Mouse (Mus musculus) lung, postnatal 0 days (tissue): Measurements from ENCODE around the gene Cnpy2. TPM values are rescaled to one million over a fixed set of nuclear protein-coding genes. Genes with fewer than 3 reads are reported as not detected.

Experiments used
- ATAC-seq: fragments of 200-750 bp; cut with Nextera tagmentation; 2 replicates; pipeline ENCODE4 v1.8.0; 2017; ENCODE audit warnings: moderate library complexity
- DNase-seq: peaks from one replicate; pipeline ENCODE4 v3.0.0-alpha.2; 2016; ENCODE audit warnings: low spot score
- H3K27ac ChIP-seq: fragments of 300-500 bp; sonication (generic); 2 replicates; pipeline ENCODE4 v1.5.1; 2014; ENCODE audit warnings: antibody characterized with exemption, mild to moderate bottlenecking, low read length, mixed read lengths
- H3K27me3 ChIP-seq: fragments of 300-500 bp; sonication (generic); replicated peaks from 2 replicates; pipeline ENCODE4 v1.6.1; 2014; ENCODE audit warnings: low read length, mixed read lengths; ENCODE audit not compliant: insufficient read depth
- H3K36me3 ChIP-seq: fragments of 300-500 bp; sonication (generic); 2 replicates; pipeline ENCODE4 v1.6.1; 2014; ENCODE audit warnings: low read length, mixed read lengths; ENCODE audit not compliant: insufficient read depth
- H3K4me1 ChIP-seq: fragments of 300-500 bp; sonication (generic); 2 replicates; pipeline ENCODE4 v1.6.1; 2014; ENCODE audit warnings: antibody characterized with exemption, low read depth, low read length, mixed read lengths; ENCODE audit not compliant: insufficient read depth
- H3K4me2 ChIP-seq: fragments of 300-500 bp; sonication (generic); replicated peaks from 2 replicates; pipeline ENCODE4 v1.6.1; 2014; ENCODE audit warnings: low read depth, mild to moderate bottlenecking, low read length, moderate library complexity, mixed read lengths
- H3K4me3 ChIP-seq: fragments of 300-500 bp; sonication (generic); 2 replicates; pipeline ENCODE4 v1.5.1; 2014; ENCODE audit warnings: low read depth, low read length
- H3K9ac ChIP-seq: fragments of 300-500 bp; sonication (generic); replicated peaks from 2 replicates; pipeline ENCODE4 v1.6.1; 2014; ENCODE audit warnings: low read depth, mild to moderate bottlenecking
- H3K9me3 ChIP-seq: fragments of 300-500 bp; sonication (generic); 2 replicates; pipeline ENCODE4 v1.6.1; 2016; ENCODE audit warnings: low read length, mixed read lengths
- CTCF ChIP-seq: IDR thresholded peaks from 2 replicates; pipeline ENCODE4 v1.5.1; 2016; ENCODE audit warnings: antibody characterized with exemption, mild to moderate bottlenecking
- EP300 ChIP-seq: IDR thresholded peaks from 2 replicates; pipeline ENCODE4 v1.6.1; 2016; ENCODE audit warnings: antibody characterized with exemption, mild to moderate bottlenecking, control low read depth
- WGBS: fragments of 180-500 bp; shearing (Covaris S2); extraction: QIAGEN DNeasy Blood & Tissue Kit; methylation state at CpG from one replicate; pipeline ENCODE4 v1.1.7; 2014; 5-methylcytosine and 5-hydroxymethylcytosine counted together
- polyA plus RNA-seq: library from polyadenylated mRNA; unstranded; fragments of >200 nt; fragmentation: Nextera tagmentation; extraction: Ambion mirVana; gene quantifications from 2 replicates; pipeline ENCODE4 v1.2.1, GENCODE M21; 2015

The Cnpy2 gene
- polyA plus RNA-seq, 1 experiment from 2014 or later = 243 TPM

DNA sequence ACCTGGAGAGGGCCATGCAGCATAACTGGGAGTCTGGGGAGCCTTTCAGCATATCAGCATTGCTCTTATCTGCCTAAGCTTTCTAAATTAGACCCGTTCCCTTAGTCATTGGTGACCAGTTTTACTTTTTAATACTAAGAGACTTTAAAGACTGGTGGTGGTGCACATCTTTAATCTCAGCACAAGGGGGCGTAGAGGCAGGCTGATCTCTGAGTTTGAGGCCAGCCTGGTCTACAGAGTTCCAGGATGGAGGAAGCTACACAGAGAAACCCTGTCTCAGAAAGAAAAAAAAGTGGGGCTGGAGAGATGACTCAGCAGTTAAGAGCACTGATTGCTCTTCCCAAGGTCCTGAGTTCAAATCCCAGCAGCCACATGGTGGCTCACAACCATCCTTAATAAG lies 18.0 kb downstream of the Cnpy2 start:
- H3K27me3 ChIP-seq = no peaks in the 10 kb centered on the region
- no peak overlapping the region for H3K27ac ChIP-seq
- ATAC-seq (no peak), DNase-seq (peak; percentile 22)
- TF ChIP-seq EP300 (no peak), CTCF (peak; percentile 58)
- no peaks in the 10 kb centered on the region for H3K36me3 ChIP-seq
- 69% methylated on average over 2 of the region's 2 CpGs for WGBS
- H3K9ac ChIP-seq = no peak overlapping the region
- peaks cover 5% of the 10 kb centered on the region; the same call in 1 of the 2 replicates for H3K4me1 ChIP-seq
- no peaks in the 10 kb centered on the region for H3K9me3 ChIP-seq
- H3K4me2 ChIP-seq = no peak overlapping the region
- H3K4me3 ChIP-seq = no peak overlapping the region

DNA sequence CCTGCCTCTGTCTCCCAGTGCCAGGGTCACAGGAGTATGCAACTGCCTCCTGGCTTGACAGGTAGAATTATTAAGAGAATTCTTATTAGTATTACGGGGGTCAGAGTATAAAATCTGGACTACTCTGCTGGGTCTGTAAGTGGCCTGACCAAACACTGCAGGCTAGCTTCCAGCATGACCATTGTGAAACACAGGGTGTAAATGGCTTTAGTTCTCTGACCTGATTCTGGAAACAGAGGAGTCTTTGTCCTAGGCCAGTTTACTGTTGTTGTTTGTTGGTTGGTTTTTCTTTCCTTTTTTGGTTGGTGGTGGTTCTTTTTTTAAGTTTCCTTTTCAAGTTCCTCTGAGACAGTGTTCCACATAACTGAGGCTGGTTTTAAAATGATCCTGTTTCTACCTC lies 21.2 kb downstream of the Cnpy2 start:
- Histone ChIP-seq H3K27ac (no peak overlapping the region), H3K27me3 (no peaks in the 10 kb centered on the region), H3K9ac (no peak overlapping the region), H3K4me1 (peaks cover 2% of the 10 kb centered on the region; the same call in 1 of the 2 replicates), H3K4me2 (no peak overlapping the region), H3K9me3 (no peaks in the 10 kb centered on the region), H3K36me3 (no peaks in the 10 kb centered on the region), H3K4me3 (no peak overlapping the region)
- 72% methylated on average over 1 of the region's 1 CpGs for WGBS
- no peak for TF ChIP-seq EP300
- TF ChIP-seq CTCF = no peak
- ATAC-seq = no peak
- no peak for DNase-seq

- TF ChIP-seq CTCF (no peak), EP300 (no peak)
- no peaks in the 10 kb centered on the region for H3K4me1 ChIP-seq
- DNase-seq = peak; percentile 95
- WGBS = 9% methylated on average over 7 of the region's 7 CpGs
- peak; percentile 92 for ATAC-seq
- no peaks in the 10 kb centered on the region for H3K36me3 ChIP-seq
- peak overlapping the region; percentile 38 for H3K4me2 ChIP-seq
- no peaks in the 10 kb centered on the region for H3K9me3 ChIP-seq
- H3K27ac ChIP-seq = peak overlapping the region; percentile 54
- no peaks in the 10 kb centered on the region for H3K27me3 ChIP-seq
- H3K9ac ChIP-seq = no peak overlapping the region
- no peak overlapping the region for H3K4me3 ChIP-seq
Measured at GRCm38 (mm10) chr10:128344568-128345275, 22.5 kb downstream of the Cnpy2 start.

DNA sequence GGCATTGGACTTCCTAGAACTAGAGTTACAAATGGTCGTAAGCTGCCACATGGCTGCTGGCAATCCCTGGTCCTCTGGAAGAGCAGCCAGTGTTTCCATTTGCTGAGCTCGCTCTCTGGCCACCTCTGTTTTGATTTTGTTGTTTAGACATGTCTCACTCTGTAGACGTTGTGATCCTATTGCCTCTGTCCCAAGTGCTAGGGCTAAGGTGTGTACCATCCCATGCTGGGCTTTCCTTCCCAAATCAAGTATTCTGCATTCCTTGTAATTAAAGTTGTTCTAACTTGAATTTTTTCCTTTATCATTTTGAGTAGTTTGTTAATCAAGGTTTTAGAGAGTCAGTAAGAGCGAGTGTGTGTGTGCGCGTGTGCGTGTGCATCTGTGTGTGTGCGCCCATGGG lies 25.3 kb downstream of the Cnpy2 start:
- no peaks in the 10 kb centered on the region for H3K9me3 ChIP-seq
- H3K9ac ChIP-seq = no peak overlapping the region
- DNase-seq = no peak
- TF ChIP-seq CTCF (no peak), EP300 (no peak)
- H3K4me1 ChIP-seq = no peaks in the 10 kb centered on the region
- H3K27me3 ChIP-seq = no peaks in the 10 kb centered on the region
- peaks cover 19% of the 10 kb centered on the region; the same call in 1 of the 2 replicates for H3K36me3 ChIP-seq
- H3K27ac ChIP-seq = no peak overlapping the region
- no peak overlapping the region for H3K4me2 ChIP-seq
- H3K4me3 ChIP-seq = no peak overlapping the region
- no peak for ATAC-seq
- WGBS = 85% methylated on average over 8 of the region's 8 CpGs

- ATAC-seq (peak; percentile 49; the same call in 1 of the 2 replicates), DNase-seq (peak; percentile 74)
- Histone ChIP-seq H3K4me2 (no peak overlapping the region), H3K4me1 (no peaks in the 10 kb centered on the region), H3K36me3 (peaks cover 36% of the 10 kb centered on the region), H3K27ac (no peak overlapping the region), H3K27me3 (no peaks in the 10 kb centered on the region), H3K9ac (no peak overlapping the region), H3K4me3 (no peak overlapping the region), H3K9me3 (no peaks in the 10 kb centered on the region)
- no peak for TF ChIP-seq EP300
- TF ChIP-seq CTCF = peak; percentile 80
- WGBS = 36% methylated on average over 2 of the region's 2 CpGs
Measured at GRCm38 (mm10) chr10:128358796-128359195, 36.5 kb downstream of the Cnpy2 start.

DNA sequence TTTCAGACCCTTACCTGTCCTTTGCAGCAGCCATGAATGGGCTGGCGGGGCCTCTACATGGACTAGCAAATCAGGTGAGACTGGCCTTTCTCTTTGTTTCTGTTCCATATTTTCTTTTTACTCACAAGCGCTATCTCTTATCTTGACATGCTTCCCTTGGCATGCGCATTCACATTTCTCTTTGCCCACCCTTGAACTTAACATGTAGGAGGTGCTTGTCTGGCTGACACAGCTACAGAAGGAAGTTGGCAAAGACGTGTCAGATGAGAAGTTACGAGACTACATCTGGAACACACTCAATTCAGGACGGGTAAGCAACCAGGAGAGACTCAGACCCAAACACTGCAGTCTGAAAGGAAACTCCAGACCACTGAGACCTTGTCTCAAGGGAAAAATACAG lies 37.0 kb downstream of the Cnpy2 start:
- TF ChIP-seq CTCF (no peak), EP300 (no peak)
- Histone ChIP-seq H3K27me3 (no peaks in the 10 kb centered on the region), H3K36me3 (peaks cover 32% of the 10 kb centered on the region), H3K9me3 (no peaks in the 10 kb centered on the region), H3K27ac (no peak overlapping the region), H3K4me3 (no peak overlapping the region), H3K9ac (no peak overlapping the region), H3K4me2 (no peak overlapping the region), H3K4me1 (no peaks in the 10 kb centered on the region)
- DNase-seq (no peak), ATAC-seq (no peak)
- WGBS = 79% methylated on average over 6 of the region's 6 CpGs
